Mouse (Mus musculus): ENCODE data around the gene Trip4. TPM values are rescaled to one million over a fixed set of nuclear protein-coding genes. Genes with fewer than 3 reads are reported as not detected.

Gene Trip4
- 13.7 and 18.4 TPM in 2 replicates for polyA plus RNA-seq (2015; fragmentation: Nextera tagmentation; extraction: Ambion mirVana)

GRCm38 (mm10) chr9:65908394-65909300 is at the start of gene Trip4, which contains the start of gene Csnk1g1:
Gene Trip4 (minus strand): TSS chr9:65908794.
Gene Csnk1g1 (plus strand): TSS chr9:65908924.

DNA sequence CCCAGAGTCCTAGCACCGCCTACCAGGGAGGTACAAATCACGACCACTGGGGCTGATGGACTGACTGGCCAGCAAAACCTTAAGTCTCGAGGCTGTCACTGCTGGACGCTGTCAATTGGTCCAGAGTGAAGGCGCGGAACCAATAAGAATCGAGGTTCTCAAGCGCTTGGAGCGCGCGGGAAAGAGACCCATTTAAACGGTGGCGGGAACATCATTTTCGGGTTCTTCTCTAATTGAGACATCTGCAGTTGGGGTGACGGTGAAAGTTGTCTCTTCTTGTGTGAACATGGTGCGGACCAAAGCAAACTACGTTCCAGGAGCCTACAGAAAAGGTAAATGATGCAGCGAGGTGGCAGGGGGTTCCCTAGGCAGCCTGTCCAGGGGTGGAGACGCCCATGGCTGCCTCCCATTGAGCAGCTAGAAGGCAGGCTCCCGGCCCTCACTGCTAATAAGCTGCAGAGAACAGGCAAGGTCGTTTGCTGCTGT is 18.4 kb downstream of the Trip4 start, which contains the start of gene Pclaf:
Gene Pclaf, plus strand, starts transcription at position 95 of the 486 bp plus-strand sequence.

GRCm38 (mm10) chr9:65827344-65828015 is 81.1 kb downstream of the Trip4 start, which contains the start of gene Zfp609:
Gene Zfp609 (minus strand): TSS chr9:65827564.

Other genes starting within 250 kb of the Trip4 start
- gene Oaz2, start 240.8 kb downstream of the Trip4 start, polyA plus RNA-seq (2015; fragmentation: Nextera tagmentation; extraction: Ambion mirVana) = 210 and 217 TPM in 2 replicates
- 2.9 TPM in 2 replicates for gene Zfp609, start 81.2 kb downstream of the Trip4 start, polyA plus RNA-seq (2015; fragmentation: Nextera tagmentation; extraction: Ambion mirVana)
- 31.4 and 51.7 TPM in 2 replicates for gene Pclaf, start 18.6 kb downstream of the Trip4 start, polyA plus RNA-seq (2015; fragmentation: Nextera tagmentation; extraction: Ambion mirVana)
- 9.1 and 9.5 TPM in 2 replicates for gene Csnk1g1, start 130 bp upstream of the Trip4 start, polyA plus RNA-seq (2015; fragmentation: Nextera tagmentation; extraction: Ambion mirVana)
- gene Ppib, start 151.4 kb upstream of the Trip4 start, polyA plus RNA-seq (2015; fragmentation: Nextera tagmentation; extraction: Ambion mirVana) = 483 and 499 TPM in 2 replicates
- gene Snx22, start 160.9 kb upstream of the Trip4 start, polyA plus RNA-seq (2015; fragmentation: Nextera tagmentation; extraction: Ambion mirVana) = 0.49 and 0.62 TPM in 2 replicates
- gene Snx1, start 217.8 kb upstream of the Trip4 start, polyA plus RNA-seq (2015; fragmentation: Nextera tagmentation; extraction: Ambion mirVana) = 88.6 and 92.1 TPM in 2 replicates
- gene Ciao2a, start 217.8 kb upstream of the Trip4 start, polyA plus RNA-seq (2015; fragmentation: Nextera tagmentation; extraction: Ambion mirVana) = 82.4 and 96.2 TPM in 2 replicates
- gene Dapk2, start 249.4 kb upstream of the Trip4 start, polyA plus RNA-seq (2015; fragmentation: Nextera tagmentation; extraction: Ambion mirVana) = 6.1 and 6.6 TPM in 2 replicates

Data from urinary bladder, postnatal 0 days (tissue).